Mouse (Mus musculus): ENCODE results near the gene Unc13d. TPM values are rescaled to one million over a fixed set of nuclear protein-coding genes. Genes with fewer than 3 reads are reported as not detected.

The Unc13d gene
- polyA plus RNA-seq, 1 experiment, result 235 TPM

DNA sequence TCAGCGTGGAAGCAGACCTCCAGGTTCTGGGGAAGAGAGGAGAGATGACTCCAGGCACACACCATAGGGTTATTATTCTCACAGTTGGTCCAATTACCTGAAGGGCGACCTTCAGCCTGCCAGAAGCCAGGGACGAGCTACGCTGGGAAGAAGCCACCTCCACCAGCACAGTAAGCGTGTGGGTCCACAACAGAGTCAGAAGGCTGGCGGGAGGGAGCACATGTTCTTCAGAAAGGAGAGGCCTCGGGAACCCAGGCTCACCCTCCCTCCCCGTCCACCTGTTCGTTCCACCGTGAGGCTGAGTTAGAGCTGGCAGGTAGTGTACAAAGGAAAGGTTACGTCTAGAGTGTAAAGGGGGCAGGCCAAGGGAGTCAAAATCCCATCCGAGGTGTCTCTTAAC lies 12.4 kb downstream of the Unc13d start:
- no peak for TF ChIP-seq GATA1 (IDR thresholded peaks at IDR 0.05; ENCODE audit: low read length)

DNA sequence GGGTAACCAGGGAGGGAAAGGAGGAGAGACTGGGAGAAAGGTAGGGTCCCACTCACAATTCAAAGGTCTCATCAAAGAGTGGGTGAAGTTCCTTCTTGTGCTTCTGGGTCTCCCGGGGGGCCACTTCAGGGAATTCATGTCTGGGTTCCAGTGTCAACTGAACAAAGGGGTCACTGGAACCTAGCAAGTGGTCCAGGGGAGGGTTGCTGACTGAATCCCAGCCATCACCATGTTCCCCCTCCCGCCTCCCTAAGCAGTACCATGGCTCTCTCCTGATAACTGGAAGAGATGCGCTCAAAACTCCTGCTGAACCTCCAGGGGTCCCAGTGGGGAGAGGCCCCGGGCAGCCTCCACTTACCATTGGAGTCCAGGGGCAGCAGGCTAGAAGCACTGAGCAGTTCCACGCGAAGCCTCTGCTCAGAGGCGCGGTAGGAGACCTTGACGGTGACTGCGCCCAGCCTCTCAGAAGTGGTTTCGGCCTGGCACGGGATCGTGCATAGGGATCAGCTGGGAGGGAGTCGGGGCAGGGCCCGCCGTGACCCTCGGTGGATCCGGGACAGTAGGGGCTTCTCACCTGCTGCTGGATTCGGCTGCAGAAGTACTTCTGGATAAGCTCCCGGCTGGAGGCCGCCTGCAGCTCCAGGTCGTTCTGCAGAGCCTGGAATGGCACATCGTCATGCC lies 13.4 kb downstream of the Unc13d start:
- TF ChIP-seq GATA1 (IDR thresholded peaks at IDR 0.05; ENCODE audit: low read length), result no peak

DNA sequence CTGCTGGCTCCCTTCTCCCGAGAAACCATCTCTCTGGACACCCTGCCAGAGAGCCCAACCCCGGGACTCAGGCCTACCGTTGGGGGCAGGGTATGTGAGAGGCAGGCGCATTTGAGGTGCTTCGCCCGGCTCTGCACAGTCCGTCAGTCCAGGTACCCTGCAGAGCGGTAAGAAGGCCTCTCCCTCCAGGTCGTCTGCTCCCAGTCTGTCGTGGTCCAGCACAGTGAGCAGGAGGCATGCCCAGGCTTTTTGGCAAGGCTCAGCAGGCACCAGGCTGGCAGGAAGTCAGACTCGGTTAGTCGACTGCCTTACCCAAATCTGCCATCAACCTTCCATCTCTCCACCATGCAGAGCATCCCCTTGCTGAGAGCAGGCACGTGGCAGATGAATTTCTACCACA lies 14.2 kb downstream of the Unc13d start:
- TF ChIP-seq GATA1 (IDR thresholded peaks at IDR 0.05; ENCODE audit: low read length), result no peak

DNA sequence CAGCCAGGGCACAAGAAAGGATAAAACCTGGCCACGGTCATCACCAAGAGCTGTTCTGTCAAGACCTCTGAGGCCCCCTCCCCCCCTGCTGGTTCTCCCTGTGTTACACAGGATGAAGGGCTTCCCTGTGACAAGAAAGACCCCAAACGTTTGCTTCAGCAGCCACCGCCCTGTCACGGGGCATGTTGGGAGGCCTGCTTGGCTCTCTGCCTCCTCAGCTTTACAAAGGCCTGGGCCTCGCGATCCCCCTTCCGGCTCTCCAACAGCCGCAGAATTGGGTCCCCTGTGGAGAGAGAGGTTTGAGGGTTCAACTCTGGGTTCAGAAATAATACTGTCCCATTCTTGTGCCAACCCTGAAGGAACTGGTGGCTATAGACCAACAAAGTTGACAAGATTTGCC lies 15.2 kb downstream of the Unc13d start:
- no peak for TF ChIP-seq GATA1 (IDR thresholded peaks at IDR 0.05; ENCODE audit: low read length)

DNA sequence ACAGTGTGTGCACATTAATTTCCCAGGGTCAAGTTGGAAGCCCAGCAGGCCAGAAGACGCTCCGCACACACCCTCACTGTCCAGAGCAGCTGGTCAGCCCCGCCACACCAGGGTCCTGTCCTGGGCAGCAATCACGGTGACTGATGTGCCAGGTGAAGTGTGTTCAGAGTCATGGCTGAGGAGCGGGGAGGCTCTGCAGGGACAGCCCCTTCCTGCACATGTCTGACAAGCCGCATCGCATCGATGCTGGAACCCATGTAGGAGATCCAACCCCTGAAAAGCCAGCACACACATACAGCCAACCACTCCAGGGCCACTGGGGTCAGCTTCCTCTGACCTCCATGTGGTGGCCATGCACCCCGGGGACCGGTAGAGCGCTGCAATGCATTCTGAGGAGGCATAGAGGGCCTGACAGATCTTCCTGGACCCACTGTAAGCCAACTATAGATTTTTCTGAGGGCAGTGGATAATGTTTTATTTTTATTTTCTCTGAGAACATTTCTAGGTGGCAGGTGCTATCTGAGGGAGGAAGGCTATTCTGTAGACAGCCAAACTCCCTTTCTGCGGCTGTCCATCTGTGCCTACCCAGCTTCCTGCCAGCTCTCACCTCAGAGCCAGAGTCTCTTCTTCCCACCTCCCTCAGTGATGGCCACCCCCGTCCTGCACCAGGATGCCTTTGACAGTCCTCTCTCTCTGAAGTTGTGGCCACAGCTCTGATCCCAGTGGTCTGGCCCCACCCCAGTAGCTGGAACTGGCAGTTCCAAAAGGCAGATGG lies 15.9 kb downstream of the Unc13d start:
- no peak for TF ChIP-seq GATA1 (IDR thresholded peaks at IDR 0.05; ENCODE audit: low read length)

DNA sequence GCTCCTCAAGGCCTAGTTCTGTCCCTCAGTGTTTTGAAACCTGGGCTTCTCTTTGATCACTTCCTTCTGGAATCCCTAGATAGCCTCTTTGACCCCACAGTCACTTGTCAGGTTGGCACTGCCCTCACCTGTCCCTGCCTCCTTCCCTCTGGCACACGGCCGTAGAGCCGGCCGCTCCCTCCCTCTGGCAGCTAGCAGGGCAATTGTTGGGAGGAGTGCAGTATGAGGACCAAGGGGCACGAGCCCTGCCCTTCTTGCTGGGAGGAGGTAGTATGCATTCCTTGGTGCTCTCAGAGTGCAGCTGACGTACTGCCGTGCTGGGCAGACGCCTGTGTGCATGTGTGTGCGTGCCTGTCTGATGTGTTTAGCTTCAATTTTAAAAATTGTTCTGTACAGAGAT lies 17.2 kb downstream of the Unc13d start:
- no peak for TF ChIP-seq GATA1 (IDR thresholded peaks at IDR 0.05; ENCODE audit: low read length)

DNA sequence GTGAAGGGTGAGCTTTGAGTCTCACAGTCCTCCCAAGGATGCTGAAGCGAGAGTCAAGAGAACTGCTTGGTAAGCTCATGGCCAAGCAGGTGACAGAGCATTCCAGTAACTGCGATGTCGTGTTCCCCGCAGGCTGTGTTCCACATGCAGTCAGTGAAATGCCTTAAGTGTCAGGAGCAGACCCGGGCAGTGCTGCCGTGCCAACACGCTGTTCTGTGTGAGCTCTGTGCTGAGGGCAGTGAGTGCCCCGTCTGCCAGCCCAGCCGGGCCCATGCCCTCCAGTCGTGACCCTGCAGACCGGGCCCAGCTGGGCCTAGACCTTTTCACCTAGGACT lies 18.1 kb downstream of the Unc13d start:
- no peak for TF ChIP-seq GATA1 (IDR thresholded peaks at IDR 0.05; ENCODE audit: low read length)

DNA sequence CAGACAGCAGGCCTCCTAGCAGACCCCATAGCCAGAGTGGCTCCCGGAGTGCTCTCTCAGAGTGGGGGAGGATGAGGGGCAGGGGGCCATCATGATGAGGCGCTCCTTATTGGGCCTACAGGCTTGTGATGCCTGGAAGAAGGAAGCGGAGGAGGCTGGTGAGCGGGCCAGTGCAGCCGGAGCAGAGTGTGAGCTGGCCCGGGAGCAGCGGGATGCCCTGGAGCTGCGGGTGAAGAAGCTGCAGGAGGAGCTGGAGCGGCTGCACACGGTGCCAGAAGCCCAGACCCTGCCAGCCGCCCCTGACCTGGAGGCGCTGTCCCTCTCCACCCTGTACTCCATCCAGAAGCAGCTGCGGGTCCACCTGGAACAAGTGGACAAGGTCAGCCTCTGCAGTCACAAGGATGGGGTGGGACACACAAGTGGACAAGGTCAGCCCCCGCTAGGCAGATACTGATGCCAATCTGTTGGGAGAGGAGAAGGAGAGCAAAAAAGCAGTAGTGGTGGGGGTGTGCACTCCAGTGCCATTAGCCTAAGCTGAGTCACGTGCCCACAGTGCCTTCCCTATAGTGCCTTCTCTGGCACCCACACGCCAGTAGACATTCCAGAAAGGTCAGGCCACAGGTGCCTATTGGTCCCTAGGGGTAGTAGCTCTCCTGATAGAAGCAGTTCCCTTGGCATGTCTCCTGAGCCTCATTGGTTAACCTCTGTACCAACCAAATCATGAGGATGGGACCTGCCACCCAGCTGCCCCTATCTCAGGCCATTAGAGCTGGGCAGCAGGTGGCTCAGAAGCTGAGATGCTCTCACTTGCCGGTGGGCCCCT lies 18.7 kb downstream of the Unc13d start:
- no peak for TF ChIP-seq GATA1 (IDR thresholded peaks at IDR 0.05; ENCODE audit: low read length)

DNA sequence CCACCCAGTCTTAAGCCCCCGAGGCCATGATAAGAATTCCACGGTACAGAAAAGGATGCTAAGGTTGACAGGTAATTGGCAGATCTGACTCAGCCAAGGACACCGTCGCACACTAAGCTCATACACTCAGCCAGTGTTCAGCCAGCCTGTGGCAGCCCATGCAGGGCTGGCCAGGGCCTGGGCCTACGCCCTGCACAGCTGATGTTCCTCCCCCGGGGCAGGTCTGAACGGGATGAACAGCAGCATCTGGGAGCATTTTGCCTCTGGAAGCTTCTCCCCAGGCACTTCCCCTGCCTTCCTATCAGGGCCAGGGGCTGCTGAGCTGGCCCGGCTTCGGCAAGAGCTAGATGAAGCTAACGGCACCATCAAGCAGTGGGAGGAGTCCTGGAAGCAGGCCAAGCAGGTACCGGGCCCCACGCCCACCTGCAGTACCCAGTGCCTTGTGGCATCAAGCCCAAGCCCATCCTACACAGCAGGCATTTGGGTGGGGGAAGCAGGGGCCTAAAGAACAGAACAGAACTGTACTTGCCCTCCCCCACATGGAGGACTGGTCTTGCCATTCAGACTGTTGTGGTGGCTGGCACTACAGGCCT lies 19.6 kb downstream of the Unc13d start:
- no peak for TF ChIP-seq GATA1 (IDR thresholded peaks at IDR 0.05; ENCODE audit: low read length)

DNA sequence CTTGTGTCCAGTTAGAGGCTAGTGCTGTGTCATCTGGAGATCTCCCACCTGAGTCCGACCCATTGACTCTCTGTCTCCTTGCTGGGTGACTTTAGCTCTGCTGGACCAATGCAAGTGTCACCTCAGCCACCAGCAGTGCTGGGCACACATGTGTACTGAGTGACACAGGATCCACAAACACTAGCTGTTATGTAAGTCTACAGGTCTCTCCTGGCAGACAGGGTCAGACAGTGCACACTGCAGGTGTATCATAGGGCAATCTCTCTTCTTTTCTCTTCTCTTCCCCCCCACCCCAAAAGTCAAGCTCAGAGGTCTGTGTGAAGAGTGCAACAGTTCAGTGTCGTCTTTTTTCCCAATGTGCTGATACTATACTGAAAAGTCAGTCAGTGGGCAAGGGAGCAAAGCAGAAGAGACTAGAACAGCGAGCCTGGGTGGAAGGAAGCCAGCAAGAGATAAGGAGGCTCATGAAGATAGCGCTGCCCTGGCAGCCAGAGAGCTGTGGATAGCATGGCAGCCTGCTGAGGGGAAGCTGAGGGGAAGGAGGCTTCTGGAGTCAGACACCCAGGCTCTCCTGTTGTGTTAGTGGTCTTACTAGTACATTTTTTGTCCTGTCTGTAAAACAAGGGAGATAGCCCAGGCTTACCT lies 20.4 kb downstream of the Unc13d start:
- TF ChIP-seq GATA1 (IDR thresholded peaks at IDR 0.05; ENCODE audit: low read length), result peak; percentile 50

DNA sequence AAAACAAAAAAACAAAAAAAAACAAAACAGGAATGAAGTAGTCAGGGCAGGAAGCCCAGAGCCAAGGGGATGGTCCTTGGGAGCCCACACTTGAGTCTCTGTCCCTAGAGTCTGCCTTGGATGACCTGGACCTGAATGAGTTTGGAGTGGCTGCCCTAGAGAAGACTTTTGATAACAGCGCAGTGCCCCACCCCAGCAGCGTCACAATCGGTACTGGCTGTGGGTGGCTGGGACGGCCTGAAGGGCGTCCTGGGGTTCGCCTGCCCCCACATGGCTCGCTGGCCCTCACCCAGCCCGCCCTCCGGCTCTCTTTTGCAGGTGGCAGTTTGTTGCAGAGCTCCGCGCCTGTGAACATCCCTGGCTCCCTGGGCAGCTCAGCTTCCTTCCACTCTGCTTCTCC lies 21.9 kb downstream of the Unc13d start:
- TF ChIP-seq GATA1 (IDR thresholded peaks at IDR 0.05; ENCODE audit: low read length), result no peak

DNA sequence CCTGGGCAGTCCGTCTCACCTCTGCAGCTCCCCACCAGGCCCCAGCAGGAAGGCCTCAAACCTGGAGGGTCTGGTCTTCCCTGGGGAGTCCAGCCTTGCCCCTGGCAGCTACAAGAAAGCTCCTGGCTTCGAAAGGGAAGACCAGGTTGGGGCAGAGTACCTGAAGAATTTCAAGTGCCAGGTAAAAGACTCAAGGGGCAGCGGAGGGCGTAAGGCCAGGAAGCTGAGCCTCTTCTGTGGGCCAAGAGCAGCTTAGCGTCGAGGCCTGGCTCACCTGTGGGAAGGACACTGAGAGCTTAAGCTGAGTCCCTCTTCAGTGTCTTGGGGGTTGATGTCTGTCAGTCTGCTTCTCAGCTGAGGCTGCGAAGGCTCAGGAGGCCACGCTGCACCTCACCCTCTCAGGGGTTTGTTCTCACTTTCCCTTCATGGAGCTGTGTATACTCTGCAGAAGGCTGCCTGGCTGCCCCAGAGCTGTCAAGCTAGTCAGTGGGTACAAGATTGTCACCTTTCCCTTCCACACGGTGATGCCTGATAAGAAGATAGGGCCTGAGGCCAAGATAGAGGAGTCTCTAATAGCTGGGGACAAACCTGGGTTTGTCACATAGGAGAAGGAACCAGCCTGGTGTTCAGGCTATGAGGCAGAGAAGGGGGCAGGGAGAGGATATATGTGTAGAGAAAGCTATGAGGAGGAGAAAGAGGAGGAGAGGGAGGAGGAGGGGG lies 24.1 kb downstream of the Unc13d start:
- no peak for TF ChIP-seq GATA1 (IDR thresholded peaks at IDR 0.05; ENCODE audit: low read length)

DNA sequence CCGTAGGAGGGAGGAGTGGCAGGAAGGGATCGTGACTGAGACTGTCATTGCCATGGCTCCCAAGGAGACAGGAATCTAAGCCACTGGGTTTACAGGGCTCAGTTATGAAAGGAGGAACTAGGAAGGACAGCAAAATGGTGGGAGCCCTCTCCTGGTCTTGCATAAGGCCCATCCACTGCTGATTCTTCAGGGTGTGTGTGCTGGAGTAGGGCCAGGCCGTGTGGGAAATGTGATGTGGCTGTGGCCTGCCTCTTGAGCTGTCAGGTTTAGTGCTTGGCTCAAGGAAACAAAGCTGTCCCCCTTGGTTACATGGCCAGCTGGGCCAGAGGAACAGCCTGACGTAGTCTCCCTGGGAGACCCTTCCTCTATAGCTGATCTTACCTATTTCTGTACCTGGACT lies 27.6 kb downstream of the Unc13d start:
- TF ChIP-seq GATA1 (IDR thresholded peaks at IDR 0.05; ENCODE audit: low read length), result no peak

DNA sequence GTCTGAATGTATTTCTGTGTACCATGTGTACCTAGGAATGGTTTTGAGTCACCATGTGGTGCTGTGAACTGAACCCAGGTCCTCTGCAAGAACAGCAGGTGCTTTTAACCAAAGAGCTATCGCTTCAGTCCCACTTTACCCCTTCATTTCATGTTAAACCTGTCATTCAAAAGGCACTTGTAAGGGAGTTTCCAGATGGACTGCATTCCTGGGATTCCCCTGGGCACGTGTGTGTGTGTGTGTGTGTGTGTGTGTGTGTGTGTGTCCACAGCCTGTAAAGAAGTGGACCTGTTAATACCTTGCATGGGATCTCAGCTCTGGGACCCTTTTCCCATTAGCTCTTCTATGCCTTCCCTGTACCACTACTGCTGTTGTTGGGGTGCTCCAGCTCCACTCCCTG lies 28.2 kb downstream of the Unc13d start:
- TF ChIP-seq GATA1 (IDR thresholded peaks at IDR 0.05; ENCODE audit: low read length), result no peak

DNA sequence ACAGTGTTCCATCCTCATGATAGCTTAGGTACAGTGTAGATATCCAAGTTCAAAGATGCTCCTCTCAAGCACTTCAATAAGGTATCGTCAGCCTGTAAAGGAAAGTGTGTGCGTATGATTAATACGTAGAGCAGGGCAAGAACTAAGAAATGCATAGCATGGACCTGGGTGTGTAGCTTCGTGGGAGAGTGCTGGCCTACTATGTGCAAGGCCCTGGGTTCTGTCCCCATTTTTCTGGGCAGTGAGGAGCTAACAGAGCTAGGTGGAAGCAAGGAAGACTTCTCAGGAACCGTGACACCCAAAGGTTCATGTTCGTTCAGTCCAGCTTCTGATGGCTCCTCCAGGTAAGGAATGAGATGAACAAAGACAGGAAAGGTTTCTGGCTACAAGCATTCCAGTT lies 32.6 kb downstream of the Unc13d start:
- no peak for TF ChIP-seq GATA1 (IDR thresholded peaks at IDR 0.05; ENCODE audit: low read length)

Data from G1E-ER4 (cell line).